Mouse (Mus musculus): ENCODE data around the gene Msh5. TPM values are rescaled to one million over a fixed set of nuclear protein-coding genes. Genes with fewer than 3 reads are reported as not detected.

The Msh5 gene
- polyA plus RNA-seq, 1 experiment from 2014 or later: 2.4 TPM

- peaks cover 27% of the 10 kb centered on the region for H3K4me1 ChIP-seq (replicated peaks; ENCODE audit: control insufficient read depth, insufficient read depth, low read length)
- H3K9me3 ChIP-seq (ENCODE audit: control insufficient read depth, low read length): no peaks in the 10 kb centered on the region
- H3K27ac ChIP-seq: peak overlapping the region; percentile 88
- DNase-seq (ENCODE audit: low spot score): no peak
- 0 out of 2 replicates have a peak, but pooled peaks cover 10% of the 10 kb centered on the region for H3K36me3 ChIP-seq (replicated peaks; ENCODE audit: control insufficient read depth, insufficient read depth)
- H3K4me2 ChIP-seq (replicated peaks): peak overlapping the region; percentile 59
- peak overlapping the region; percentile 62 for H3K9ac ChIP-seq
- ATAC-seq (ENCODE audit: low FRiP score): no peak
- 1% methylated on average over 27 of the region's 27 CpGs for WGBS
- H3K27me3 ChIP-seq (ENCODE audit: control insufficient read depth, insufficient read depth, low read length): no peaks in the 10 kb centered on the region
- H3K4me3 ChIP-seq (replicated peaks; ENCODE audit: low read length): peak overlapping the region; percentile 39
Observed at GRCm38 (mm10) chr17:35050126-35050750, 3.7 kb upstream of the Msh5 start.

DNA sequence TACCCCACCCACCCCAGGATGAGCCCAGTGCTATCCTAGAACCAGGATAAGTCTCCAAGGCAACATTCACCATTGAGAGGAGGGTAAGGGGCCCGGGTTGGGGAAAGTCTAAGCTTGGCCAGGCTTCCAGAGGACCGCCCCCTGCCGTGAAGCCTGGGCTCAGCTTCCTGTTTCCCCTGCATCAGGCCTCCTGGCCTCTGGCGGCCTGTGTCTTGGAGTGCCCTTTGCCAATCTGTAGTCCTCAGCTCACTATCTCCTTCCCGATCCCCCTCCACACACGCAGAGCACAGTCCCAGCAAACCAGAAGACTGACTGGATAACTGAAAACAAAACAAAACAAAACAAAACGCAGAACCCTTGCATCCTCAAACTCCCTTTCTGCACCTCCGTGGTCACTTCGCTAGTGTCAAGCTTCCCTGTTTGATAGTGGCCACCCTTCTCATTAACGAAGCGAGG lies 3.0 kb upstream of the Msh5 start, which contains the start of gene Clic1:
Gene Clic1, plus strand, starts transcription at position 406 of the 456 bp plus-strand sequence.
- peak within 1 kb of the TSS; percentile 59 for H3K4me2 ChIP-seq (replicated peaks)
- peak within 1 kb of the TSS; percentile 88 for H3K27ac ChIP-seq

DNA sequence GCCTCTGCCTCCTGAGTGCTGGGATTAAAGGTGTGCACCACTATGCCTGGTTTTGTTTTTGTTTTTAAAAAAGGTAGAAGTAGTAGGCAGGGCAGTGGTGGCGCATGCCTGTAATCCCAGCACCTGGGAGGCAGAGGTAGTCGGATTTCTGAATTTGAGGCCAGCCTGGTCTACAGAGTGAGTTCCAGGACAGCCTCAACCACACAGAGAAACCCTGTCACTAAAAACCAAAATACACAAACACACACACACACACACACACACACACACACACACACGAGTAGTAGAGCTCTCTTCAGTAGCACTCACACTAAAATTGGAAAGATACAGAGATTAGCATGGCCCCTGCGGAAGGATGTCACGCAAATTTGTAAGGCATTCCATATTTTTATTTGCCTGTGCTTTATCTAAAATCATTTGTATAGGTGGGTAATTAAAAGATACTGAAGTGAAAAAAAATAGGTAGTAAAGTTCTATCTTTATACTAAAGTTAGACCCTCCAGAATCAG lies 2.4 kb upstream of the Msh5 start:
- no peak for ATAC-seq (ENCODE audit: low FRiP score)

More for the DNA sequence above, 3.0 kb upstream of the Msh5 start, which contains the start of gene Clic1:
- Histone ChIP-seq H3K36me3 (replicated peaks; ENCODE audit: control insufficient read depth, insufficient read depth) (0 out of 2 replicates have a peak, but pooled peaks cover 10% of the 10 kb centered on the region), H3K4me1 (replicated peaks; ENCODE audit: control insufficient read depth, insufficient read depth, low read length) (peaks cover 27% of the 10 kb centered on the region), H3K4me3 (replicated peaks; ENCODE audit: low read length) (peak within 1 kb of the TSS; percentile 39), H3K9ac (peak within 1 kb of the TSS; percentile 62), H3K9me3 (ENCODE audit: control insufficient read depth, low read length) (no peaks in the 10 kb centered on the region), H3K27me3 (ENCODE audit: control insufficient read depth, insufficient read depth, low read length) (no peaks in the 10 kb centered on the region)
- peak; percentile 65 for DNase-seq (ENCODE audit: low spot score)
- peak; percentile 1; the same call in 1 of the 2 replicates for ATAC-seq (ENCODE audit: low FRiP score)
- 5% methylated on average over 11 of the region's 11 CpGs for WGBS

DNA sequence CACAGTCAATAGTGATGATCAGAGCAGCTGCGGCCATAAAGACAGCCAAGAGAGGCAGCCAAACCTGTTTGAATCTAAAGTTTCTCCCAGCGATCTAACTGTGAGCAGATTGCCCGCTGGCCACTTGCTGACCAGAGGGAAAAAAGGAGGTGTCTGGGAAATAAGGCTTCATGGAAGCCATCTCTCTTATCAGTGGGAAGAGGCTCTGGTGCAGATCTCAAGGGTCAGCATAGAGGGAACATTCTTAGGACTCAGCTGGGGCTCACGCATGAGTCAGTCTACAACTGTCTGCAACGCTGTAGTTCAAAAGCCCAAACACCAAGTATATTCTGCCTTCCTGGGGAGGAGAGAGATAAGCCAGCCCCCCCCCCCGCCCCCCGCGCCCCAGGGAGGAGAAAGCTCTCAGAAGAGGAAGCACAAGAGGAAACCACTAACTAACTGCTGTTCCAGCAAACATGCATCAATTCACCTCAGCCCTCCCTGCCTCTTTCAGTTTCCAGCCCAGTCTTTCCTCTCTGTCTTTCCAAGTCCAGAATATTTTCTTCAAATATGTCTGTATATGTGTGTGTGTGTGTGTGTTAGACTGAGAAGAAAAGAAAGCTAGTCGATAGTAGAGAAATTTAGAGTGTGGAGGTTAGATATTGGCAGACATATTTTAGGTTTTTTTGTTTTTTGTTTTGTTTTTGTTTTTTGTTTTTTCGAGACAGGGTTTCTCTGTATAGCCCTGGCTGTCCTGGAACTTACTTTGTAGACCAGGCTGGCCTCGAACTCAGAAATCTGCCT lies 1.8 kb upstream of the Msh5 start:
- H3K4me3 ChIP-seq (replicated peaks; ENCODE audit: low read length): no peak overlapping the region
- H3K27me3 ChIP-seq (ENCODE audit: control insufficient read depth, insufficient read depth, low read length): no peaks in the 10 kb centered on the region
- DNase-seq (ENCODE audit: low spot score) (no peak), ATAC-seq (ENCODE audit: low FRiP score) (no peak)
- H3K36me3 ChIP-seq (replicated peaks; ENCODE audit: control insufficient read depth, insufficient read depth): 0 out of 2 replicates have a peak, but pooled peaks cover 4% of the 10 kb centered on the region
- no peak overlapping the region for H3K9ac ChIP-seq
- 39% methylated on average over 11 of the region's 11 CpGs for WGBS
- H3K9me3 ChIP-seq (ENCODE audit: control insufficient read depth, low read length): no peaks in the 10 kb centered on the region
- no peak overlapping the region for H3K4me2 ChIP-seq (replicated peaks)
- peaks cover 27% of the 10 kb centered on the region for H3K4me1 ChIP-seq (replicated peaks; ENCODE audit: control insufficient read depth, insufficient read depth, low read length)
- peak overlapping the region; percentile 14; the same call in 1 of the 2 replicates for H3K27ac ChIP-seq

More for the DNA sequence above, 2.4 kb upstream of the Msh5 start:
- Histone ChIP-seq H3K4me2 (replicated peaks) (peak overlapping the region; percentile 59), H3K36me3 (replicated peaks; ENCODE audit: control insufficient read depth, insufficient read depth) (0 out of 2 replicates have a peak, but pooled peaks cover 6% of the 10 kb centered on the region), H3K4me1 (replicated peaks; ENCODE audit: control insufficient read depth, insufficient read depth, low read length) (peaks cover 27% of the 10 kb centered on the region), H3K27ac (peak overlapping the region; percentile 88; the same call in 1 of the 2 replicates), H3K9me3 (ENCODE audit: control insufficient read depth, low read length) (no peaks in the 10 kb centered on the region), H3K27me3 (ENCODE audit: control insufficient read depth, insufficient read depth, low read length) (no peaks in the 10 kb centered on the region), H3K4me3 (replicated peaks; ENCODE audit: low read length) (no peak overlapping the region), H3K9ac (no peak overlapping the region)
- DNase-seq (ENCODE audit: low spot score): no peak
- WGBS: 74% methylated on average over 5 of the region's 5 CpGs

DNA sequence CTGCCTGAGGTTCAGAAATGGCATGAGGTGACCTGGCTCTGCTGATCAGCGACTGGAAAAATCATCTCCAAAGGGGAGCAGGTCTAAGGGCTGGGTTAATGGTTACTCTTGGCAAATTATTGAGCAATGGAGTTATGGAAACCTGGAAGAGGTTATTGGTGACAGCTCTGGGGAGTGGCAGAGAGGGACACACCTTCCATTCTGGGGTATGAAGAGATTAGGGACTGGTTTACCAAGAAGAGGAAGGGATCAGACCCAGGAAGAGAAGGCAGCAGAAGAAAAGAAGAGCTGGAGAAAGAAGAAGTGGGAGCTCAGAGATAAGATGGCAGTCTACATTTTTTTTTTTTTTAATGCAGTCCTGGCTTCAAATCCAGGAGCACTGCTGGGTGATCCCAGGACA lies 1.1 kb upstream of the Msh5 start:
- ATAC-seq (ENCODE audit: low FRiP score): no peak
- WGBS: 50% methylated on average over 1 of the region's 1 CpGs
- Histone ChIP-seq H3K36me3 (replicated peaks; ENCODE audit: control insufficient read depth, insufficient read depth) (0 out of 2 replicates have a peak, but pooled peaks cover under 1% of the 10 kb centered on the region), H3K27me3 (ENCODE audit: control insufficient read depth, insufficient read depth, low read length) (no peaks in the 10 kb centered on the region), H3K4me2 (replicated peaks) (no peak overlapping the region), H3K4me1 (replicated peaks; ENCODE audit: control insufficient read depth, insufficient read depth, low read length) (peaks cover 27% of the 10 kb centered on the region), H3K4me3 (replicated peaks; ENCODE audit: low read length) (no peak overlapping the region), H3K27ac (no peak overlapping the region), H3K9me3 (ENCODE audit: control insufficient read depth, low read length) (no peaks in the 10 kb centered on the region), H3K9ac (no peak overlapping the region)
- no peak for DNase-seq (ENCODE audit: low spot score)

- peaks cover 19% of the 10 kb centered on the region for H3K4me1 ChIP-seq (replicated peaks; ENCODE audit: control insufficient read depth, insufficient read depth, low read length)
- no peaks in the 10 kb centered on the region for H3K27me3 ChIP-seq (ENCODE audit: control insufficient read depth, insufficient read depth, low read length)
- no peaks in the 10 kb centered on the region for H3K9me3 ChIP-seq (ENCODE audit: control insufficient read depth, low read length)
- WGBS: 6% methylated on average over 42 of the region's 48 CpGs
- peak overlapping the region; percentile 84 for H3K9ac ChIP-seq
- peak overlapping the region; percentile 56 for H3K4me3 ChIP-seq (replicated peaks; ENCODE audit: low read length)
- H3K36me3 ChIP-seq (replicated peaks; ENCODE audit: control insufficient read depth, insufficient read depth): no peaks in the 10 kb centered on the region
- peak overlapping the region; percentile 43; the same call in 1 of the 2 replicates for H3K27ac ChIP-seq
- H3K4me2 ChIP-seq (replicated peaks): peak overlapping the region; percentile 99
- peak; percentile 69; the same call in 1 of the 2 replicates for ATAC-seq (ENCODE audit: low FRiP score)
- no peak for DNase-seq (ENCODE audit: low spot score)
Observed at GRCm38 (mm10) chr17:35045807-35046680, 501 bp downstream of the Msh5 start.

GRCm38 (mm10) chr17:35044904-35045806 lies 1.4 kb downstream of the Msh5 start:
- no peak for ATAC-seq (ENCODE audit: low FRiP score)

GRCm38 (mm10) chr17:35043794-35044193 lies 2.8 kb downstream of the Msh5 start:
- Histone ChIP-seq H3K9ac (no peak overlapping the region), H3K4me2 (replicated peaks) (no peak overlapping the region), H3K27ac (no peak overlapping the region), H3K27me3 (ENCODE audit: control insufficient read depth, insufficient read depth, low read length) (no peaks in the 10 kb centered on the region), H3K36me3 (replicated peaks; ENCODE audit: control insufficient read depth, insufficient read depth) (no peaks in the 10 kb centered on the region), H3K9me3 (ENCODE audit: control insufficient read depth, low read length) (no peaks in the 10 kb centered on the region), H3K4me3 (replicated peaks; ENCODE audit: low read length) (no peak overlapping the region), H3K4me1 (replicated peaks; ENCODE audit: control insufficient read depth, insufficient read depth, low read length) (peaks cover 10% of the 10 kb centered on the region)
- DNase-seq (ENCODE audit: low spot score) (no peak), ATAC-seq (ENCODE audit: low FRiP score) (no peak)
- 91% methylated on average over 4 of the region's 4 CpGs for WGBS

More at GRCm38 (mm10) chr17:35044904-35045806, 1.4 kb downstream of the Msh5 start:
- Histone ChIP-seq H3K9ac (peak overlapping the region; percentile 84), H3K4me1 (replicated peaks; ENCODE audit: control insufficient read depth, insufficient read depth, low read length) (peaks cover 18% of the 10 kb centered on the region), H3K27me3 (ENCODE audit: control insufficient read depth, insufficient read depth, low read length) (no peaks in the 10 kb centered on the region), H3K9me3 (ENCODE audit: control insufficient read depth, low read length) (no peaks in the 10 kb centered on the region), H3K36me3 (replicated peaks; ENCODE audit: control insufficient read depth, insufficient read depth) (no peaks in the 10 kb centered on the region), H3K4me3 (replicated peaks; ENCODE audit: low read length) (peak overlapping the region; percentile 56; the same call in 1 of the 2 replicates), H3K27ac (no peak overlapping the region), H3K4me2 (replicated peaks) (peak overlapping the region; percentile 99)
- 86% methylated on average over 7 of the region's 7 CpGs for whole genome bisulfite sequencing
- DNase-seq (ENCODE audit: low spot score): no peak
